19 mouse cellular contexts compared by ENCODE assay signal in genomic region chr4:118008433-118009033, GRCm38 (mm10).
DNase-seq lines count a peak whose midpoint lies in the region; ATAC-seq and TF ChIP-seq lines count a peak whose summit lies in the region.
"Had no signal": no experiment of that assay in that cellular context is flagged by ENCODE, and none has a peak within 500 bp of the region (broad histone marks: within the 10 kb centered on the region; RNA-seq: fewer than 3 reads in every experiment).

No protein-coding gene starts in this region.

- no peak for TF ChIP-seq EP300 in CH12.LX (IDR thresholded peaks at IDR 0.05; ENCODE audit: low read length)

- no peaks in the 10 kb centered on the region for H3K9me3 ChIP-seq in lung, embryonic 16.5 days (ENCODE audit: control insufficient read depth, low read length)
- no peaks in the 10 kb centered on the region for H3K9me3 ChIP-seq in CH12.LX (replicated peaks; ENCODE audit: low read length)
- H3K9me3 ChIP-seq in stomach, embryonic 16.5 days (replicated peaks; ENCODE audit: control insufficient read depth, low read length) = no peaks in the 10 kb centered on the region
- H3K9me3 ChIP-seq: limb, embryonic 10.5 days; liver, embryonic 12.5 days; lung, embryonic 15.5 days; megakaryocyte, embryonic 14.5 days had no signal

- no peaks in the 10 kb centered on the region for H3K27me3 ChIP-seq in lung, embryonic 16.5 days (ENCODE audit: control insufficient read depth, insufficient read depth, low read depth, low read length)
- no peaks in the 10 kb centered on the region for H3K27me3 ChIP-seq in CH12.LX (replicated peaks)
- no peaks in the 10 kb centered on the region for H3K27me3 ChIP-seq in stomach, embryonic 16.5 days (ENCODE audit: control insufficient read depth, insufficient read depth, low read length)
- H3K27me3 ChIP-seq: liver, embryonic 12.5 days; lung, embryonic 15.5 days; megakaryocyte, embryonic 14.5 days; Patski had no signal

- no peak for DNase-seq in lung, postnatal 4 days
- no peak for DNase-seq in CH12.LX (ENCODE audit: extremely low read depth)
- no peak for DNase-seq in cerebellum, postnatal 4 days (ENCODE audit: low spot score in 2 of 2)
- no peak for DNase-seq in right cerebral cortex, postnatal 10 days (ENCODE audit: low spot score in 2 of 2)
- DNase-seq: adrenal gland, postnatal 25 days; cerebellum, adult 18-20 months; heart, adult 18-20 months; spleen, adult 18-20 months had no signal

- no peak for TF ChIP-seq CTCF in CH12.LX (conservative IDR thresholded peaks at IDR 0.05 in 1 of 2, IDR thresholded peaks at IDR 0.05 in 1 of 2; ENCODE audit: low read depth in 2 of 2, low read length in 2 of 2)
- no peak for TF ChIP-seq CTCF in embryonic fibroblast, embryonic 13.5 days (IDR thresholded peaks at IDR 0.05; ENCODE audit: borderline replicate concordance, insufficient read depth, low read length)

- no peak overlapping the region for H3K4me3 ChIP-seq in lung, embryonic 16.5 days (ENCODE audit: low read length)
- no peak overlapping the region for H3K4me3 ChIP-seq in CH12.LX (replicated peaks in 1 of 3; ENCODE audit: low read depth in 2 of 3, low read length in 2 of 3, poor library complexity in 1 of 3)
- H3K4me3 ChIP-seq in embryonic fibroblast, embryonic 13.5 days (ENCODE audit: insufficient read depth, low read length) = no peak overlapping the region
- H3K4me3 ChIP-seq in stomach, embryonic 16.5 days (replicated peaks; ENCODE audit: low read length) = no peak overlapping the region
- H3K4me3 ChIP-seq: layer of hippocampus, adult 2 months; limb, embryonic 10.5 days; liver, embryonic 12.5 days; lung, embryonic 15.5 days; megakaryocyte, embryonic 14.5 days had no signal

- no peak for ATAC-seq in lung, embryonic 16.5 days (ENCODE audit: low read depth)
- ATAC-seq in stomach, embryonic 16.5 days (ENCODE audit: insufficient read depth, low FRiP score) = peak; percentile 88
- ATAC-seq: activated CD4-positive, CD25-positive, alpha-beta regulatory T cell, adult 4 months; forebrain, embryonic 14.5 days; liver, embryonic 12.5 days; Patski had no signal

- H3K36me3 ChIP-seq in lung, embryonic 16.5 days (ENCODE audit: control insufficient read depth, insufficient read depth, low read length) = no peaks in the 10 kb centered on the region
- H3K36me3 ChIP-seq in CH12.LX (replicated peaks in 1 of 2; ENCODE audit: control insufficient read depth in 1 of 2, insufficient read depth in 1 of 2, low read length in 1 of 2) = peaks cover 0 to 12% of the 10 kb centered on the region in 2 experiments
- no peaks in the 10 kb centered on the region for H3K36me3 ChIP-seq in stomach, embryonic 16.5 days (ENCODE audit: control insufficient read depth, insufficient read depth, low read length)
- H3K36me3 ChIP-seq: liver, embryonic 12.5 days; lung, embryonic 15.5 days had no signal

- no peaks in the 10 kb centered on the region for H3K79me2 ChIP-seq in CH12.LX (replicated peaks; ENCODE audit: control insufficient read depth, extremely low read depth, insufficient read depth, poor library complexity, severe bottlenecking)

- no peak overlapping the region for H3K9ac ChIP-seq in lung, embryonic 16.5 days (ENCODE audit: low read length)
- no peak overlapping the region for H3K9ac ChIP-seq in CH12.LX (ENCODE audit: insufficient read depth, low read depth)
- no peak overlapping the region for H3K9ac ChIP-seq in stomach, embryonic 16.5 days (ENCODE audit: low read length)
- H3K9ac ChIP-seq: liver, embryonic 12.5 days; lung, embryonic 15.5 days had no signal

- dilution Hi-C loops in CH12.LX (cut with MboI; ENCODE audit: extremely low pct_ligation_motif_present, extremely low pct_unique_long_range_greater_than_20kb, low sequenced_read_pairs) = no loop called here

- TF ChIP-seq POLR2A in CH12.LX (IDR thresholded peaks at IDR 0.05; ENCODE audit: low read depth, low read length) = no peak
- TF ChIP-seq POLR2A in embryonic fibroblast, embryonic 13.5 days (IDR thresholded peaks at IDR 0.05; ENCODE audit: low read depth, low read length) = no peak

- TF ChIP-seq RAD21 in CH12.LX (IDR thresholded peaks at IDR 0.05; ENCODE audit: low read depth, low read length) = no peak

- H3K4me1 ChIP-seq in lung, embryonic 16.5 days (replicated peaks; ENCODE audit: control insufficient read depth, insufficient read depth, low read length) = peaks cover 3% of the 10 kb centered on the region; the same call in 1 of the 2 replicates
- H3K4me1 ChIP-seq in CH12.LX (ENCODE audit: control insufficient read depth in 1 of 2, insufficient read depth in 2 of 2) = peaks cover 0 to 12% of the 10 kb centered on the region in 2 experiments; a peak in 2 of 4 replicates
- H3K4me1 ChIP-seq in embryonic fibroblast, embryonic 13.5 days (ENCODE audit: control insufficient read depth, insufficient read depth, low read length) = peaks cover 10% of the 10 kb centered on the region
- H3K4me1 ChIP-seq in stomach, embryonic 16.5 days (ENCODE audit: control insufficient read depth, insufficient read depth, low read length) = peaks cover 8% of the 10 kb centered on the region
- H3K4me1 ChIP-seq: limb, embryonic 10.5 days; liver, embryonic 12.5 days had no signal

- H3K27ac ChIP-seq in lung, embryonic 16.5 days (ENCODE audit: low read length) = 0 out of 2 replicates have a peak overlapping the region, but pooled peaks have one; percentile 17
- H3K27ac ChIP-seq in CH12.LX (ENCODE audit: insufficient read depth, low read depth) = no peak overlapping the region
- H3K27ac ChIP-seq in embryonic fibroblast, embryonic 13.5 days (ENCODE audit: insufficient read depth, low read length) = peak overlapping the region; percentile 95
- peak overlapping the region; percentile 72 for H3K27ac ChIP-seq in stomach, embryonic 16.5 days (ENCODE audit: low read length)
- H3K27ac ChIP-seq: layer of hippocampus, adult 2 months; limb, embryonic 10.5 days; liver, embryonic 12.5 days; lung, embryonic 15.5 days had no signal

- in situ Hi-C loops in CH12.LX (cut with MboI; ENCODE audit: low pct_ligation_motif_present, low pct_unique_long_range_greater_than_20kb, low sequenced_read_pairs) = no loop called here

- WGBS in lung, embryonic 16.5 days = 52% methylated on average over 6 of the region's 6 CpGs
- 54% methylated on average over 6 of the region's 6 CpGs for WGBS in stomach, embryonic 16.5 days

- no peak overlapping the region for H3K4me2 ChIP-seq in lung, embryonic 16.5 days (ENCODE audit: low read depth, low read length)
- no peak overlapping the region for H3K4me2 ChIP-seq in CH12.LX (ENCODE audit: insufficient read depth, low read depth, poor library complexity, severe bottlenecking)
- no peak overlapping the region for H3K4me2 ChIP-seq in stomach, embryonic 16.5 days (ENCODE audit: low read depth, low read length)
- H3K4me2 ChIP-seq: liver, embryonic 12.5 days; lung, embryonic 15.5 days had no signal

TF ChIP-seq in CH12.LX, 34 proteins besides CTCF, POLR2A, EP300 and RAD21:
- TF ChIP-seq TCF12 (IDR thresholded peaks at IDR 0.05; ENCODE audit: low read depth, low read length) = no peak
- no peak for TF ChIP-seq USF2 (conservative IDR thresholded peaks at IDR 0.05; ENCODE audit: low read depth, low read length)
- peak; percentile 32; the same call in 1 of the 2 replicates for TF ChIP-seq ZNF384 (IDR thresholded peaks at IDR 0.05; ENCODE audit: low read depth, low read length)
